Mouse (Mus musculus): ENCODE results near the gene Gsg1l2. TPM values are rescaled to one million over a fixed set of nuclear protein-coding genes. Genes with fewer than 3 reads are reported as not detected.

Gsg1l2 gene
- polyA plus RNA-seq, 1 experiment from 2014 or later, result not detected

GRCm38 (mm10) chr11:67829530-67829929 lies 55.1 kb downstream of the Gsg1l2 start:
- DNase-seq (ENCODE audit: low spot score), result no peak
- Histone ChIP-seq H3K4me3 (no peak overlapping the region), H3K27ac (no peak overlapping the region), H3K4me1 (peaks cover 7% of the 10 kb centered on the region; the same call in 1 of the 2 replicates), H3K27me3 (ENCODE audit: low read depth, poor library complexity, severe bottlenecking) (no peaks in the 10 kb centered on the region), H3K36me3 (no peaks in the 10 kb centered on the region), H3K9me3 (replicated peaks) (no peaks in the 10 kb centered on the region)
- 85% methylated on average over 6 of the region's 6 CpGs for WGBS

- Histone ChIP-seq H3K9me3 (replicated peaks) (no peaks in the 10 kb centered on the region), H3K36me3 (no peaks in the 10 kb centered on the region), H3K27me3 (ENCODE audit: low read depth, poor library complexity, severe bottlenecking) (no peaks in the 10 kb centered on the region), H3K4me1 (peaks cover 7% of the 10 kb centered on the region; the same call in 1 of the 2 replicates), H3K27ac (no peak overlapping the region), H3K4me3 (no peak overlapping the region)
- no peak for DNase-seq (ENCODE audit: low spot score)
- 84% methylated on average over 5 of the region's 5 CpGs for WGBS
Measured at GRCm38 (mm10) chr11:67831820-67832219, 57.4 kb downstream of the Gsg1l2 start.

- H3K27me3 ChIP-seq (ENCODE audit: low read depth, poor library complexity, severe bottlenecking), result no peaks in the 10 kb centered on the region
- no peaks in the 10 kb centered on the region for H3K9me3 ChIP-seq (replicated peaks)
- no peaks in the 10 kb centered on the region for H3K36me3 ChIP-seq
- WGBS, result 95% methylated on average over 10 of the region's 10 CpGs
- no peak overlapping the region for H3K27ac ChIP-seq
- H3K4me3 ChIP-seq, result no peak overlapping the region
- no peak for DNase-seq (ENCODE audit: low spot score)
- no peaks in the 10 kb centered on the region for H3K4me1 ChIP-seq
Measured at GRCm38 (mm10) chr11:67835408-67836078, 61.1 kb downstream of the Gsg1l2 start.

Other genes starting within 250 kb of the Gsg1l2 start
- gene Rcvrn, start 79.3 kb upstream of the Gsg1l2 start, polyA plus RNA-seq (2016; fragmentation: Nextera tagmentation; extraction: Ambion mirVana), result not detected in 2 replicates
- not detected in 2 replicates for gene Glp2r, start 3.5 kb upstream of the Gsg1l2 start, polyA plus RNA-seq (2016; fragmentation: Nextera tagmentation; extraction: Ambion mirVana)
- gene Dhrs7c, start 23.6 kb downstream of the Gsg1l2 start, polyA plus RNA-seq (2016; fragmentation: Nextera tagmentation; extraction: Ambion mirVana), result not detected in 2 replicates
- gene Usp43, start 147.5 kb downstream of the Gsg1l2 start, polyA plus RNA-seq (2016; fragmentation: Nextera tagmentation; extraction: Ambion mirVana), result 0.46 and 1.1 TPM in 2 replicates
- 0.34 and 0.41 TPM in 2 replicates for gene Cfap52, start 191.0 kb downstream of the Gsg1l2 start, polyA plus RNA-seq (2016; fragmentation: Nextera tagmentation; extraction: Ambion mirVana)
- 39.5 and 43.7 TPM in 2 replicates for gene Stx8, start 191.6 kb downstream of the Gsg1l2 start, polyA plus RNA-seq (2016; fragmentation: Nextera tagmentation; extraction: Ambion mirVana)